Mouse (Mus musculus): ENCODE data around the gene Nudt11.
"Not testable (repeated sequence)": the region's sequence is repeated elsewhere in the genome, so short reads cannot be mapped to it uniquely, and the experiment has no call there.

Nudt11 gene

DNA sequence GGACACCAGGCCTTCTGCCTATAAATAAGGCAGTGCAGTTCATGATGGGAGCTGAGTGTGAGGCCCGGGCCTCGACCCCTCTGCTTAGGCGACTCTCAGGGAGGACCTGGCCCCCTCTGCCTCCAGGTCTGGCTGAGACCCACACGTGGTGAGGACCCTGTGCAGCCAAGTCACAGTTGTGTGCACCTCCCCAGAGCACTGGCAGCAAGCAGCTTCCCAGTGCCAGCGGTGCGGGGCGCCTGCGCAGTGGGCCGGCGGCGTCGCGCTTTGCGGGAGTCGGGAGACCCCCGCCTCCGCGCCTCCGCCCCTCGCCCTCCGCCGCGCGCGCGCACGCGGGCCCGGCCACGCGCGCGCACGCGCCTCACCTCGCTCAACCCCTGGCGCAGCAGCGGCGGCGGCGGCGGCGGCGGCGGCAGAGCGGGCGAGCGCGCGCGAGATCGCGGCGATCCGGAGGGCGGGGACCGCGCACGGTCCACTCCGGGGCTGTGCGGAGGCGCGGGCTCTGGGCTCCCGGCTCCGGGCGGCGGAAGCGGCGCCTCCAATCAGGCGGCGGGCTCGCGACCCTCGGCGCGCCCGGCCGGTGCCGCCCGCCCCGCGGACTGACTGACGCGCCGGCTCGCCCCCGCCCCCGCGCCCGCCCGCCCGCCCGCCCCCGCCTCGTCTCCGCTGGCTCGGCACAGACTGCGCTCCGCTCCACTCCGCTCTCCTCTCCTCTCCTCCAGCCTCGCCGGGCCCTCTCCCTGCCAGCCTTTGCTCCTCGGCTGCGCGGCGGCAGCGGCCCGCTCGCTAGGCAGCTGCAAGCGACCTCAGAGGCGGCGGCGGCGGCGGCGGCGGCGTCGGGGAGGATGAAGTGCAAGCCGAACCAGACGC is at the start of gene Nudt11:
Nudt11 (plus strand) TSS at position 388 of the 870 bp plus-strand sequence.
- DNase-seq, result not testable (repeated sequence)

DNA sequence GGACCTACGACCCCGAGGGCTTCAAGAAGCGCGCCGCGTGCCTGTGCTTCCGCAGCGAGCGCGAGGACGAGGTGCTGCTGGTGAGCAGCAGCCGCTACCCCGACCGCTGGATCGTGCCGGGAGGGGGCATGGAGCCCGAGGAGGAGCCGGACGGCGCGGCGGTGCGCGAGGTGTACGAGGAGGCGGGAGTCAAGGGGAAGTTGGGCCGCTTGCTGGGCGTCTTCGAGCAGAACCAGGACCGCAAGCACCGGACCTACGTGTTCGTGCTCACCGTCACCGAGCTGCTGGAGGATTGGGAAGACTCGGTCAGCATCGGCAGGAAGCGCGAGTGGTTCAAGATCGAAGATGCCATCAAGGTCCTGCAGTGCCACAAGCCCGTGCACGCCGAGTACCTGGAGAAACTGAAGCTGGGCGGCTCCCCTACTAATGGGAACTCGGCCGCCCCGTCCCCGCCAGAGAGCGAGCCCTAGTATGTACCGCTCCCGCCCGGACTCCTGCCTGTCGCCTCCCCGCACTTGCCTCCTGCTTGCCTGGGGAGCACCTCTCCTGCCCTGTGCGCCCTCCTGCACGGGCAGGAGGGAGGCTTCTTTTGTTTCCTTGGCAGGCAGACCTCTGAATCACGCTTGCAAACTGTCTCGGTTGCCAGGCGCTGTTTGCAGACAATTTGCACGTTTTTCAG is 822 bp downstream of the Nudt11 start:
- DNase-seq, result not testable (repeated sequence)

DNA sequence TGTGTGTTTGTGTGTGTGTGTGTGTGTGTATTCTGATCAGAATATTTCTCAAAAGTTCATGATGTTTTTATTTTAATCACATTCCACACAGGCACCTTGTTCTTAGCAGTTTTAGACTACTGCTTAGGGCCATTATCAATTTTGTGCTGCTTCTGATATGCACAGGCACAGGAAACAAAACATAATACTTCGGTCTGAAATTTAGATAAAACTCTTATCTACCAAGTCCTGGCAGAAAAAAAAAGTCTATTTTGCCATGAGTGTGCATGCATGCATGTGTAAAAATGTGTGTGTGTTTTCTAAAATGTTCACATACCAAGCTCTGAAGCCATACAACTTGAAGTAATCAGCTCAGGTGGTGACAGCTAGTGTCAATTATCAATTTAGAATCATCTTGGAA is 14.3 kb downstream of the Nudt11 start:
- no peak for DNase-seq

DNA sequence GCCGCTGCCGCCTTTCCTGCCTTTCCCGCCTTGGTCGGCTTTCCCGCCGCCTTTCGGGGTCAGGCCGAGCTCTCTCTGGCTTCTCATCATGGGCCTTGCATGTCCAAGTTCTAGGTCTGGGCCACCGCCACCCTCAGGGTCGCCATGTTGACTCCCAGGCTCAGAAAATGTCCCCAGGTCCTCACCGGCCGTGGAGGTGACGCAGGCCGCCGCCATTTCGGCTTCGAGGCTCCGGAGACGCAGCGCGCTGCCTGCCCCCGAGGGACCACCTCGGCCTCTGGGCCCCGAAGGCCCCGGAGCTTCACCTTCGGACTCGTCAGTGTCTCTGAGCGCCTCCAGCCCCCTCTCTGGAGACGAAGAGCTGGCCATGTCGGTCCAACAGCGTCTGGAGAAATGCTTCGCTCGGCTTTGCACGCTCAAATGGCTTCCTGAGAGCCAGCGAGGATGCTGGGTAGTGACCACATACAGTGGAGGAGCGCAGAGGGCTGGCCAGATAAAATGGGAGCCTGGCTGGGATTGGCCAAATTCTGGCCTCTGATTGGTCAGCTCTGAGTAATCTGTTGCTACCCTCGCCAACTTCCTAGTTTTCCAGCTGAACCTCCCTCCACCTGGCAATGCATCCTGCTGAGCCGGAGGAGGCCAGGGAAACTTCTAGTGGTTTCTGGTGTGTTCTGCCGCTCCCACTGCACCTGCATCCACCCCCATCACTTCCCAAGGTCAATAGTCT is 35.9 kb downstream of the Nudt11 start, which contains the start of gene AU022751:
AU022751 (minus strand) TSS at position 466 of the 727 bp plus-strand sequence.
- DNase-seq, result no peak

DNA sequence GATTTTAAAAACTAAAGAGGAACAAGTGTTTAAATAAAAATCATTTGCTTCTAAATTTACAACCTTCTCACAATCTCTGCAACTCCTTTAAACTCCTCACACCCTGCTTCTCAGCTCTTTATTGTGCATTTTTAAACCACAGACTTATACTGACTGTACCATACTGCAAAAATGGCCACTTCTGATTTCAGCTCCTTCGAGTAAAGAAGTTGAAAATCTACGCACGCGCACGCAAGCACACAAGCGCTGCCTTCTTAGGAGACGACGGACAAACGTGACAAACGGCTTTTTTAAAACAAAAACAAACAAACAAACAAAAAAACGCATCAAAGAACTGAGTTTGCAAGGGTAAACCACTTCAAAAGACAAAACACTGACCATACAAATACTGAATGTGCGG is 44.3 kb downstream of the Nudt11 start:
- DNase-seq, result no peak

DNA sequence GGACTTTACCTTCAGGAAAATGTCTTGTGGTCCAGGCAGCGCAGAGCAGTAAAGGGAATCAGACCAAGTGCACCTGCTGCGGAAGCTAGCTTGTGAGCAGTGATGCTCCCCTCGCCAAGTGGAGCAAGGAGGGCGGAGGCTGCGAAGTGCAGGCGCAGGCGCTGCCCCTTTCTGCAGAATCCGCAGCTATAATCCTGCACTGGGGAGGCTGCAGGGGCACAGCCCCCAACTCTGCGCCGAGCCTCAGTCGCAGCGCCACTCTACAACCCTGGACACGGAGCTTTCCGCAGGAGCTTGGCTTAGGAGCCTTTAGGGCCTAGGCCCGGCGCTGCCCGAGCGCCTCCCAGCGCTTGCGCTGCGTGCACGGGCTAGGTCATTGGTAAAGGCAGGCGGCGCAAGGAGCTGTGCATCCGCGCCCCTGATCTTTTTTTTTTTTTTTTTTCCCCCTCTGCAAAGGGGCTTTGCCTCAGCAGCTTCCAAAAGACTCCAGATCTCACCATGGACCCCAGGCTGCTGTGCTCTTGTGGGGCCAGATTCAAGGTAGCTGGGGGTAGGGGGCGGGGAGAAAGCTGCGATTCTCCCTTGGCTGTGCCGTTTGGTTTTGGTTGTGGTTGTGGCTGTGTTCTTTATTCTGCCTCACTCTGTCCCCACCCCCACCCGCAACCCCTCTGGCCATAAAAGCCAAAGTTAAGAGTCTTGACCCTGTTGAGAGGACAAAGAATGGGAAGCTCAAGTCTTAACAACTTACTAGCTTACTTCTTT is 44.9 kb downstream of the Nudt11 start:
- DNase-seq, result no peak

All from thymus, adult 18-20 months (tissue).